8 mouse cellular contexts compared by ENCODE assay signal in genomic region chr2:52072491-52073140, GRCm38 (mm10). TPM values are rescaled to one million over a fixed set of nuclear protein-coding genes. Genes with fewer than 3 reads are reported as not detected.
A peak's percentile ranks its signal among the peaks of the same experiment; 100 is the strongest.
DNase-seq lines count a peak whose midpoint lies in the region; ATAC-seq lines count a peak whose summit lies in the region.

Gene Rif1, plus strand, starts transcription at chr2:52072832.

- peak within 1 kb of the TSS; percentile 98 for H3K9ac ChIP-seq in heart, embryonic 14.5 days (ENCODE audit: low read length)
- H3K9ac ChIP-seq in liver, embryonic 12.5 days, result peak within 1 kb of the TSS; percentile 97

- peak; percentile 94 for ATAC-seq in heart, embryonic 14.5 days (ENCODE audit: insufficient number of reproducible peaks, insufficient read depth, low FRiP score, low read depth)
- ATAC-seq in liver, embryonic 12.5 days, result peak; percentile 94

- H3K4me3 ChIP-seq in heart, embryonic 14.5 days (ENCODE audit: control insufficient read depth in 1 of 2, insufficient read depth in 1 of 2, low read depth in 1 of 2, low read length in 2 of 2), result peak within 1 kb of the TSS; percentile 92 to 99
- H3K4me3 ChIP-seq in liver, embryonic 12.5 days, result peak within 1 kb of the TSS; percentile 98

- WGBS in heart, embryonic 14.5 days, result under 1% methylated on average over 46 of the region's 72 CpGs
- under 1% methylated on average over 40 of the region's 72 CpGs for WGBS in liver, embryonic 12.5 days (ENCODE audit: insufficient replicate concordance)

- DNase-seq in CD4-positive, CD25-positive, alpha-beta regulatory T cell, adult 2 months (ENCODE audit: low read depth, low spot score), result peak; percentile 84
- peak; percentile 66 for DNase-seq in c-Kit-negative CD71-positive TER-119-positive erythroid progenitor cells, embryonic 14.5 days (ENCODE audit: low read depth, low spot score)
- DNase-seq in fibroblast of lung, adult 2 months (ENCODE audit: low read depth), result peak; percentile 19
- DNase-seq in kidney, postnatal 14 days, result peak; percentile 93
- peak; percentile 75 for DNase-seq in naive thymus-derived CD4-positive, alpha-beta T cell, adult 2 months (ENCODE audit: low read depth)
- DNase-seq in splenic B cell, adult 2 months (ENCODE audit: low read depth, low spot score), result peak; percentile 79

- H3K4me2 ChIP-seq in heart, embryonic 14.5 days (ENCODE audit: low read length), result peak within 1 kb of the TSS; percentile 66
- peak within 1 kb of the TSS; percentile 81 for H3K4me2 ChIP-seq in liver, embryonic 12.5 days

- H3K9me3 ChIP-seq in heart, embryonic 14.5 days (ENCODE audit: control insufficient read depth, low read length), result no peaks in the 10 kb centered on the region
- H3K9me3 ChIP-seq in liver, embryonic 12.5 days (replicated peaks), result no peaks in the 10 kb centered on the region

- peaks cover 0 to 15% of the 10 kb centered on the region in 2 experiments; a peak in 2 of 4 replicates for H3K4me1 ChIP-seq in heart, embryonic 14.5 days (ENCODE audit: control insufficient read depth in 2 of 2, insufficient read depth in 2 of 2, low read length in 2 of 2)
- H3K4me1 ChIP-seq in liver, embryonic 12.5 days, result peaks cover 24% of the 10 kb centered on the region

- peak within 1 kb of the TSS; percentile 60 to 77; a peak in 3 of 4 replicates for H3K27ac ChIP-seq in heart, embryonic 14.5 days (replicated peaks in 1 of 2; ENCODE audit: control insufficient read depth in 1 of 2, insufficient read depth in 1 of 2, low read depth in 2 of 2, low read length in 2 of 2)
- peak within 1 kb of the TSS; percentile 88 for H3K27ac ChIP-seq in liver, embryonic 12.5 days

- peaks cover 34% of the 10 kb centered on the region for H3K36me3 ChIP-seq in heart, embryonic 14.5 days (ENCODE audit: control insufficient read depth, insufficient read depth, low read length)
- H3K36me3 ChIP-seq in liver, embryonic 12.5 days, result peaks cover 36% of the 10 kb centered on the region
- peaks cover 2% of the 10 kb centered on the region; the same call in 1 of the 2 replicates for H3K36me3 ChIP-seq in splenic B cell, adult 2 months (ENCODE audit: control insufficient read depth, insufficient read depth, low read length, poor library complexity, severe bottlenecking)

- H3K27me3 ChIP-seq in heart, embryonic 14.5 days (ENCODE audit: control insufficient read depth, insufficient read depth, low read length), result no peaks in the 10 kb centered on the region
- H3K27me3 ChIP-seq in liver, embryonic 12.5 days (replicated peaks), result no peaks in the 10 kb centered on the region
- H3K27me3 ChIP-seq in splenic B cell, adult 2 months (ENCODE audit: control insufficient read depth, insufficient read depth, low read length, poor library complexity, severe bottlenecking), result no peaks in the 10 kb centered on the region

RNA-seq across cellular contexts. Expression of gene Rif1, which starts in this region (rescaled TPM):
- 24.7 and 31.0 TPM in 2 replicates for polyA plus RNA-seq in heart, embryonic 14.5 days (2014; fragmentation: Nextera tagmentation; extraction: Ambion mirVana)
- 33.8 and 35.9 TPM in 2 replicates for polyA plus RNA-seq in liver, embryonic 12.5 days (2016; fragmentation: Nextera tagmentation; extraction: Ambion mirVana)

Comparison
In these comparisons a context has a peak if more than half of its experiments do, and no peak if none do; other contexts are left out.
1. Peak in every context shown above with its lines: DNase-seq, ATAC-seq, H3K4me3 ChIP-seq and H3K27ac ChIP-seq.
2. DNase-seq: peak in every context shown above with its lines; median percentile 93 in kidney, postnatal 14 days; 84 in CD4-positive, CD25-positive, alpha-beta regulatory T cell, adult 2 months; 79 in splenic B cell, adult 2 months; 75 in naive thymus-derived CD4-positive, alpha-beta T cell, adult 2 months; 66 in c-Kit-negative CD71-positive TER-119-positive erythroid progenitor cells, embryonic 14.5 days; 19 in fibroblast of lung, adult 2 months.